In the genomic region with DNA sequence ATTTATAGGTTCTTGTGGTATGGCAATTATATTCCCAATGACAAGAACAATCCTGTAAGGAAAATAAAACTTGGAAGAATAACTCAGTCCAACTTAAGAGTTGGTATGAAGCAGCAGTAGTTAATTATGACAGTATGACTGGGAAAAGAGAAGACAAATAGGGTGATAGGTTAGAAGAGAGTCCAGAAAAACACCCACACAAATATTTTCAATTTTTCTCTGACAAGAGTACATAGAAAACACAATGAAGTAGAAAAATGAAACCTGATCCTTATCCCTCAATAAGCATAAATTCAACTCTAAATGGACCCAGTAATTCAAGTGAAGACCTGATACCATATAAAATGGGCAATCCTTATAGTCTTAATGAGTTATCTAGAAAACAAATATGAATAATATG, we compare ENCODE assay signal across 15 mouse cellular contexts.
"Had no signal": no experiment of that assay in that cellular context is flagged by ENCODE, and none has a peak within 500 bp of the region (broad histone marks: within the 10 kb centered on the region; RNA-seq: fewer than 3 reads in every experiment).

No protein-coding gene starts in this region.

- DNase-seq: cerebellum, adult 9-11 months; cerebellum, postnatal 10 days; cerebellum, postnatal 14 days; cerebellum, postnatal 25 days; cerebellum, postnatal 36 days; embryo, embryonic 11 days; forebrain, postnatal 0 days; gastrocnemius, adult 2 months; gastrocnemius, postnatal 10 days; gastrocnemius, postnatal 14 days; gastrocnemius, postnatal 25 days; gastrocnemius, postnatal 36 days; heart, adult 11 months; heart, adult 18-20 months; heart, adult 2 months had no signal
